Mouse (Mus musculus) layer of hippocampus, adult 9-10 months (tissue): Measurements from ENCODE around the gene Lrrc27.

Experiments
- DNase-seq: peaks from one replicate; pipeline ENCODE4 v3.0.0; 2022; ENCODE audit warnings: low spot score

Gene Lrrc27

DNA sequence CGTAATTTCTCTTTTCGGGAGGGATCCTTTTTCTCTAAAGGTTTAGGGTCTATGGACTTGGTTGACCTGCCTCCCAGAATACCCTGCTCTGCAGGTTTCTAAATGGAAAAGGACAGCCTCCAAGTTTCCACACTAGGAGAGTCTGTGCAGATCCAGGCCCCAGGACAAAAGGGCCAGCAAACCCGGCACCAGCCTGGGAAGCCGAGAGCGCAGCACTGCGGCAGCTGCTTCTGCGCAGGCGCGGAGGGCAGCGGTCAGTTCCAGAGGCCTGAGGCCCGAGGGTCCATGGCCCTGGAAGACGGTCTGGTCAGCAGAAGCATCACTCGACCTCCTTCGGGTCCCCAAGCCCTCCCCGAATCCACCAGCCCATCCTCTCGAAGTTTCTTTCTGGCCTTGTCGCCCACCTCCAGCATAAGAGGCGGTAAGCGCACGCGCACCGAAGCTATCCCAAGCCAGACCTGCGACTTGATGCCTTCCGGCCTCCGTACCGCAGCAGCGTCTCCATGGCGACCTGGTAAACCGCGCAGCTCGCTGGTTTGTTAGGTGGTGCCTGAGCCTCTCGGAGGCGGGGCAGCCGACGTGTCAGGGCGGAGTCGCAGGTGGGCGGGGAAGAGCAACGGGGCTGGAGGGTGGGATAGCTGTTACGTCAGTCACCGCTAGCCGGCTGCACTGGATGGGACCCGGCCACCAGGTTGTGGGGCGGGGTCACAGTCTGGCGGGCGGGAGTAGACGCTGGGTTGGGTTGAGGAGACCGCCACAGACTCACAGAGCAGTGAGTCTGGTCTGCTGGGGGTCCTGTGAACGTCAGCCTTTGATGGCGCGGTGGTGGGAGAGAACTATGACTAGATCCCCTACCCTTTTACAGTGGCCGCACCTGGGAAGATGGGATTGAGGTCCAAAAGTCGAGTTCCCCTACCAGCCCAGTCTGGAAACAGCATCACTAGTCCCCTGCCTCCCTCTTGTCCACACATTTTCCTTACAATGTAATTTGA is at the start of gene Lrrc27, which contains the start of gene Stk32c:
Gene Lrrc27 (plus strand): TSS at position 235 of the 992 bp plus-strand sequence.
Gene Stk32c (minus strand): TSS at position 554 of the 992 bp plus-strand sequence.
- peak; percentile 95 for DNase-seq

DNA sequence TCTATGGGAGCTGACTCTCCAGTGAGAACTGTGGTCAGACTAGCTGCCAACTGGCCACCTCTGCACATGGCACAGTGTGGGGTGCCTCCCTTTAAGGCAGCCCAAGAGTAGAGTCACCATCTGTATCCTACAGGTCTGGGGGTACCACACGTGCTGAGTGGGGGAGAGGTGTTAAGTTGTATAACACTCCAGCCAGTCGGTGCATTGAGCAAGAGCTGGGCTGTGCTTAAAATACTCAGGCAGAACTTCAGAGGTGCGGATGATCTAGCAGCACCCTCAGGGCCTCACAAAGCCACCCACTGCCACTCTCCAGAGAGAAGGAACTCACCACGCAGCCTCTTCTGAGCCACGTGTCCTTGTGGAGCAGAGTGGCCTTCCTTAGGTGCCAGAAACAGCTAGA is 48.4 kb upstream of the Lrrc27 start:
- no peak for DNase-seq

DNA sequence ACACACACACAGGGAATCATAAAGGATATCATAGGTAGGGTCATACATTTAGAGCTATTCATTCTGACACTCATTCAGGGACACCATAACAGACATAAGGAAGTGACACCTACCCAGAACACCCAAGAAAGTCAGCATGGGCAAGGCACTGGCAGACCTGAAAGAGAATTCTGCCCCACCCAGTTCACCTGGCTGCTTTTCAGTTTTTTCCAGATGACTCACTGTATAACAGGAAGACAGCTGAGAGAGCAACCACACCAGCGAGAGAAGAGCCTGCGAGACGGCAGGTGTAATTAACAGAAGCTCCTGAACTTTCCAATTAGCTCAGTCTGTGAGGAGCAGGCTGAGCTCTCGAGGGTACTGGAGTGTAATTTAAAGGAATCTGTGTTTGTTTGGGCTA is 43.6 kb upstream of the Lrrc27 start:
- no peak for DNase-seq

DNA sequence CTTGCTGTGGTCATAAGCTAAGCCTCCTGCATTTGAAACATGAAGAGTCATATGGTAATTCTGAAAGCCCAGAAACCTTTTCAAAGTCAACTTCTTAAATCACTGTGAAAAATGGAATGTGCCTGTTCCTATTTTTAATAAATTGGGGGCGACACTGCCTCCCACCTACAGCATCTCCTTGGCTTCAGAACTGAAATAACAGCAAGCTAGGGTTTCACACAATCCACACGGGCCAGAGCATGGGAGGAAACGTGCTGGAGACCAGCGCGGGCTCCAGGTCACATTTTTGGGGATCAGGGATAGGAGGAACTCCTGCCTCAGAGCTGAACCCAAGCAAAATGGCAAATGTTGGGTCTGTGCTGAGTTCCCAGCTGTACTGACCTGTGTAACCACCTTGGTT is 33.5 kb upstream of the Lrrc27 start:
- DNase-seq, result no peak

DNA sequence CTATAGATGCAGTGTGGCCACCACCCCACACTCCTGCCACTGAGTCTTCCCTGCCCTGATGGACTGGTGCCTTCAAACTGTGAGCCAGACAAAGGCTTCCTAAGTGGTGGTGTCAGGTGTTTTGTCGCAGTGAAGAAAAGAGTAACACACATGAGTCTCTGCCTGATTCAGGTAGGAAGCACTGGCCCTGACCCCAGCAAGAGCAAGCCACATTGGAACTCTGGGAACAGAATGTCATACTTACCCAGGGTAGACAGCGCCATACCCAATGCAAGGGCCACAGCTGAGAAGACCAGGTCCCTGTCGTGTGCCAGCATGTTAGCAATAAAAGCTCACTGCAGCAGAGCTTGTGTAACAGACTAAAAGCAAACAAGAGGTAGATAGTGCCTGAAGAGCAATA is 32.7 kb upstream of the Lrrc27 start:
- no peak for DNase-seq

DNA sequence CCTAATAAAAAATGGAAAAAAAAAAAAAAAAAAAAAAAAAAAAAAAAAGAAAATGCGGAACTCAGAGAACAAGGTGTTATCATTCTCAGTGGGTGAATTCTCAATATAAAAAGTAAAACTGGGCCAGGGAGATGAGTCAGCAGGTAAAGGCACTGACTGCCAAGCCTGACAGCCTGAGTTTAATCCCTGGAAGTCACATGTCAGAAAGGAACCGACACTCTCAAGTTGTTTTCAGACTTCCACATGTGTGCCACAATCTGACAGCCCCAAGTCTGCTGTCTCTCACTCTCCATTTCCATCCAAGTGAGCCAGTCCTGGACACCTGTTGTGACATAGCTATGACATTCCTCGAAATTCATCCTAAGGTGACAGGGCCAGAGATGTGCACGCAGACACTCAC is 28.4 kb upstream of the Lrrc27 start:
- DNase-seq, result no peak

DNA sequence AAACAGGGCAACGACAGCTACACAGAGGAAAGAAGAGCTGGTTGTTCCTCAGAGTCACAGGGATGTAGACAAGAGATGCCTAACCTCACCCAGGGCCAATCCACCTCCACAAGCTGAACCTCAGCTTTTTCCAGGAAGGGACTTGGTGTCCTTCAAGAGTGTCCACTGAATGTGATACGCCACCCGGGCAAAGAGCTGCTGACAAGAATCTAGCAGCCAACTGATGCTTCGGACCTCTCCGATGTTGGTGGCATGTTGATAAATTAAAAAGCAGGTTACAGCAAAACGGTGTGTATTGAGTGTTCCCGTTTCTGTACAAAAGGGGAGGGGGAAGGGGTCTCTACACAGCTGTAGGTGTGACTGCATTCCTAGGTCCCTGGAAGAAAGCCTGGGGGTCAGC is 27.9 kb upstream of the Lrrc27 start:
- DNase-seq, result no peak

DNA sequence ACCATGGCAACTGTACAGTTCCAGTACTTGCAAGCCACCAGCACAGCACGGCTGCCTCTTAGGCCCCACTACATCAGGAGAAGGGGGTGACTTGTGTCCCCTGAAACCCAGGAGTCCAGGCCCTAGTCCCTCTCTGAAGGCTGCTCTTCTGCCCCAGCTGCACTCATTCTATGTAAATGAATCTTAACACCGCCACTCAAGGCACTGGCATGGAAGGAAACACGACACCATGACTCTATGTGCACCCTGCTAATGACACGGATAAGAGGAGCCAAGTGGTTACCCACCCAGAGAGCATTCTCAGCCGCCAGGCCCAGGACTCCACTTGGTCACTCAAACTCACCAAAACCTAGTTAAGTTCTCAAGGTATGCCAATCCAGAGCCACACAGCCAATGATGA is 26.8 kb upstream of the Lrrc27 start:
- no peak for DNase-seq

DNA sequence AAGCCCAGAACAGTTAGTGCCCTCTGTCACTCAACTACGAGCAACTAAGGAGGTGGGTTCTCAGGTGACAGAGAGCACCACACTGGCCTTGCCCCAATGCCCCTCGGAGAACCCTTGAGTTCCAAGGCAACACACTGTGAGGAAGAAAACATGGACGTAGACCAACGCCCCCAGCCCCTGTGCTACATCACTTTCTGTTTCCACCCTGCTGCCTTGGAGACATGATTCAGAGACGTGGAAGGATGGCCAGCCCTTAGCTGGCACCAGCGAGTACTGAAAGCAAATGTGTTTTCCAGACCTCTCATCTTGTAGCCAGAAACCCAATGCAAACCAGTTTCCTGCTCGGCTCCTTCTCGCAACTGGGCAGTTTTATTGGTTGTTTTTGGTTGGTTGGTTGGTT is 26.4 kb upstream of the Lrrc27 start:
- DNase-seq, result no peak

DNA sequence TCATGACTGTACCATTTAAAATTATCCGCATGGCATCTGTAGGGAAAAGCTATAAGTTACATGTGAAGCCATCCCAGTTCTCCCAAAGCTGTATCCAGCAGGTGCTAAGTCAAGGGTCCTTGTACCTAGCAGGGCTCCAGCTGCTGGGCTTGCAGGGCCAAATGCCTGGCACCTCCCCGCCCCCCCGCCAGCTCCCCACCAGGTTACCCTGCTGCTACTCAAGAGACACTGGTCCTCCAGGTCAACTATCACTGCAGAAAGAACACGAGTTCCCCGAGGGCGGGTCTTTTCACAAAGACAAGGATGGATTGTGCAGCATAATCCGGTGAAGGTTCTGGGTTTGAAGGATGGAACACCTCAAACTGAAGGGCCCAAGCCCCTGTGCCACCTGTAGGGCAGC is 25.5 kb upstream of the Lrrc27 start:
- DNase-seq, result no peak

DNA sequence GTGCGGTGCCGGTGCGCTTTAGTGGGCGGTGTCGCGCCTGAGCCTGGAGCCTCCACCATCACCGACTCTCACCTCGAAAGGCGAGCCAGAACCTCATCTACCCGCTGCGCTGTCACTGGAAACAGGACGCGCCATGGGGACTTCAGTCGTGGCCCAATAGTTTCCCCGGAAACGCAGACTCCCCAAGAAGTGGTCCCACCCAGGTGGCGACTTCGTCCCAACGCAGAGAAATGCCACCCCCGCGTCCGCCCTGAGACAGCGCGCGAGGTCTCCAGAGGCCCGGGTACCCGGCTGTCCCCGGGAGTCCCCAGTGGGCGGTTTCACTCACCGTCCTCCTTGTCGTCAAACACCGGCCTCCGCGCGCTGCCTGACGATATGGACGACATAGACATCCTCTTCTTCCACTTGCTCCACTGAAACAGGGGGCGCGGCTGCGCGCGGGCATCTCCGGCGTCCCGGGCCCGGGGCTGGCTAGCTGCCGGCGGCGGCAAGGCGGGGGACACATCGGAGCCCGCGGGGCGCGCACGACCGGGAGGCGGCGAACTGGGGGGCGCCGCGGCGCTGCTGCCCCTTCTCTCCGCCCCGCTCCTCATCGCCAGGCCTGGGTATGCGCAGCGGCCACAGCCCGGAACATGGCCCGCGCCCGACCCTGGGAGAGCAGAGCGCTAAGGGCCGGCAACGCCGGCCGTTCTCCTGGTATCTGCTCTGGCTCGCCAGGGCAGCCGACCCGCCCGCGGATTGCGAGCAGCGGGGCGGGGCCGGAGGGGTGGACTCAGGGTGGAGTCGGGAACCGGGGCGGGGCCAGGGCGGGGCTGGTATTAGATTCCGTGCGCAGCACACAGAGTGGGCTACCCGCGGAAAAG is 24.8 kb upstream of the Lrrc27 start:
- DNase-seq, result no peak

DNA sequence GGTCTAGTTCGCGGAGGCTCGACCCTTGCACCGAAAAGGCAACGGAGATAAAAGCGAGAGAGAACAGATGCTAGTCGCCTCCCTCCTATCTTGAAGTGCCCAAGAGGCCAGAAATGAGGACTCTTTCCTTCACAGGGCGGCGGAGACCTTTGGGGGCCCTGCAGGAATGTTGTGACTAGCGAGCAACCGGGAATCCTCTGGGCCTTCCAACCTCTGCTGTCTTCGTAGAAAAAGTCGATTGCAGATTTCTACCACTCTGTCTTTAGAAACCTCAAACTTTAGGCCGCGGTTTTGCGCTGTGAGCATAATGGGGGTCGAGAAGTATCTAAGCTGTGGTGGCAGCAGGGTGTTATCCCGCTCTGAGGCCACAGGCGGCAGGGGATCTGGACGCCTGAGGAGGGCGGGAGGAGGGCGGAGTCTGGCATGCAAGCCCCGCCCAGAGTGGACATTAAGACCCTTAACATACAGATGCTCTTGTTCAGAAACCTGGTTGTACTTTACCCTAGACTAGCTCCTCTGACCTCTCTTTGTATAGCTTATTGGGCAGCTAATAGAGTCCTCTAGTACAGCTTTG is 24.1 kb upstream of the Lrrc27 start:
- no peak for DNase-seq

DNA sequence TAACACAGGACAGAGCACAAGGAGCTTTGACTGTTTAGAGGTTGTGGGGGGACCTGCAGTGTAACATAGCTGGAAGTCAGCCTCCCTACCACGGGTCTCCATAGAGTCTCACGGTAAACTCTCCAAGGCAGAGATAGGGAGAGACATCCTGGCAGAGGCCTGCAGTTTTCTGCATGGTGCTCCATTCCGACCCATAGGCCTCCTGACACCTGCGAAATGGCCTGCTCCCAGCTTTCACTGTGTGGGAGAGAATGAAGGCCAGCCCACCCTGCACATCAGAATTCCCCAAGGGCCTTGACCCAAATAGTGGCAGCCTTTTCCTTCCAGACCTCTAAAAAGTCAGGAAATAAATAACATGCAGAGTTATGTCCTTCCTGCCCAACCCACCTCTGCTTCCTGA is 22.2 kb upstream of the Lrrc27 start:
- no peak for DNase-seq

DNA sequence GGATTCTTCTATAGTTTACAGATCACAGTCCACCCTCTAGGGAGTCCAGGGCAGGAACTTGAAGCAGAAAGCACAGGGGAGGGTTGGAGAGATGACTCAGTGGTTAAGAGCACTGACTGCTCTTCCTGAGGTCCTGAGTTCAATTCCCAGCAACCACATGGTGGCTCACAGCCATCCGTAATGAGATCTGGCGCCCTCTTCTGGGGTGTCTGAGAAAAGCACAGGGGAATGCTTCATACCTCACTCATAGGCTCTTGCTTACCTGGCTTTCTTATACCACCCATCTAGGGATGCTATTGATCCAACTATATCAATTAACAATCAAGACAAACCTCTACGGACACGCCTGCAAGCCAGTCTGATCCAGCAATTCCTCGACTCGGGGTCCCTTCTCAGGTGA is 21.2 kb upstream of the Lrrc27 start:
- DNase-seq, result no peak

DNA sequence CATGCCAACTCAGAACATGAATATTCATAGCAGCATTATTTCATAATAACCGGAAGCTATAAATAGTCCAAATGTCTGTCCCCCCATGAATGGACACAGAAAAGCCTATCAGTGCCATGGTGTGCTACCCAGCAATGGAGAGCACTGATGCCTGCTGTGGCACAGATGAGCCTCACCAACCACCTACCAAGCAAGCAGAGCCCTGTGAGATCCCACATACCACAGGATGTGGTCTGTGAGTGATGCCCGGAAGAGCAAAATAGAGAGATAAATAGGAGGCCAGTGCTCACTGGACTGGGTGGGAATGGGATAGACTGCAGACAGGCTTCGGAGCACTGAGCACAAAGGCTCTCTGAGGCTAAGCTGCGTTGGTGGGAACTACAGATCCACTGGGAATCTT is 15.8 kb upstream of the Lrrc27 start:
- no peak for DNase-seq

DNA sequence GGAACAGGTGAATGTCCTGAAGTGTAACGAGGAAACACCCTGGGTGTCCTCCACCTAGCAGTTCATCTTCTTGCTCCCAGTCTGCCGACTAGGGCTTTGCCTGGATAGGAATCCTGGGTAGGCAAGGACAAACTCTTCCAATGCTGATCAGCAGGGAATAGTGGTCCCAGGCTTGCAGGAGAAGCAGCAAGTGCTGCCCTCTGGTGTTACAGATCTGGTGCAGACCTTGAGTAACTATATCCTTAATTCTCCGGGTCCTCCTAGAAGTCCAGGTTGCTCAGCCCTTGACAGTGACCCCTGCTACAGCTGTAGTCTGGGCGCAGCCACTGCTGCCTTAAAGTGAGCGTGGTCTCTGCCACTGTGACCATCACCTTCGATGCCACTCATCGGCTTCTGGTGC is 12.7 kb upstream of the Lrrc27 start:
- no peak for DNase-seq

DNA sequence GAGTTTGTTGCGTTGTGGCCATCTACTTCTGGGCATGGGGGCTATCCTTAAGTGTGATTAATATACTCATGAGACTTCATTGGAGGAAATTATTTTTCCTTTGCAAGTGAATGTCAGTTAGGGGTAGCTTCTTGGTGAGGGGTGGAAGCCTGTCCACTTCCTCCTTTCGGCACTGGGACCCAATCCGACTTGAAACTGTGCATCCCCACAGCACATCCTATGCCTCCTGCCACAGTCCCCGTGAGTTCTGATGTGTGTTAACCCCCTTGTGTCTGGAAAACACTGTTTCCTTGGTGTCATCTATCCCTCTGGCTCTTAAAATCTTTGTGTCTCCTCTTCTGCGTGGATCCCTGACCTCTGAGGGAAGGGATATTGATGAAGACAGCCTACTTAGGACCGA is 11.6 kb upstream of the Lrrc27 start:
- no peak for DNase-seq

DNA sequence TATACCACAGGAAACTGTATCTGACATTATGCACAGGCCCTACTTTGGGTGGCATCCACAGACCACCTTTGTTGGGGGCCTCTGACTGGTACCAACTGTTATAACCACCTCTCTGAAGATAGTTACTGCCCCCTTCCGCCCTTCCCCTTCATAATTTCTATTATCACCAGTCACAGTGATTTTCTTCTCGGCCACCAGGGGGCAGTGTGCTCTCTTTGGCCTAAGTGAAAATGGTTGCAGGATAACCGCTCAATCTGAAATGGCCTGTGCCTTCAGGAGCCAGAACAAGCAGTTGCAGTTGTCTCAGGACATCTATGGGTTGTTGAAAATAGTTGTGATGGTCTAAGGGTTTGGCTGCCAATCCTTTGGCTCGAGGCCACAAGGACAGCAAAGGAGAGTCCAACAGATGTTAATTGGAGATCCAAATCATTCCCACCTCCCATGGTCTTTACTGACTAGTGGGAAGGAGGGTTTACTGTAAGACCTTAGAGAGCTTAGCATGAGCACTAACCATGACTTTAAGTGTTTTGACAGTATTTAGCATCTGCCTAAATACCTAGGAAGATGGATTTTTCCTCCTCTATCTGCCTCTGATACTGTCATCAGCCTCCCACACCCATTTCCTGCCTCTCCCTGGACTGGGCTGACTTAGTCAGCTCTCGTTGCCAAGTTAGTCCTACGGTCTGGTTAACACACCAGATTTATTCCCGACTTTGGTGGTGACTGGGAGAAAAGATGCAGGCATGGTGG is 4.6 kb upstream of the Lrrc27 start:
- DNase-seq, result no peak

DNA sequence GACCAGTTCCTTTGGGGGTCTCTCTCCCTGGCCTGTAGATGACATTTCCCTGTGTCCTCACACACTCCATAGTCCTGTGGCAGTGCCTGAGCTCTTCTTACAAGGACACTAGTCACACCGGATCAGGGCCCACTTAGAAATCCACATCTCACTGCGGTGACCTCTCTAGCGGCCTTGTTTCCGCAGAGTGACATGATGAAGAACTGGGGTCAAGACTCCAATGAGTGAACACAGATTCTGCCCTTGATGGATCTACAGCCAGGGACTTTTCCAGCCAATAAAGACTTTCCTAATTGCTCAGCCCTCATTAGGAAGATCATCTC is 4.1 kb upstream of the Lrrc27 start:
- no peak for DNase-seq

DNA sequence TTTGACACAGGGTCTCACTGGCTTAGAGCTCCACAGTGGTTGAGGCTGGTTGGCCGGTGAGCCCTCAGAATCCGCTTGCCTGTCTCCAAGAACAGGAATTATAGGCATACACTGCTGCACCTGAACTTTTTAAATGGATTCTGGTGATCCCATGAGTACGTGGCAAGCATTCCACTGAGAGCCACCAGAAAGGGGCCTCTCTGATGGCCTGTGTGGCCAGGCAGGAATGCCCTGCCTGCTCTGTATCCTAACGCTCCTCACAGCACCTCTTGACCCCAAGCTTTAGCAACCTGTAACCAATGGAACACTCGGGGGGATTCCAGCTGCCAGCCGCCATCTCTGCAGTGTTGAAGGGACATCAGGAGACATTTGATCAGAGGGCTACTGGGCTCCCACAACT is 1.0 kb upstream of the Lrrc27 start:
- DNase-seq, result no peak

DNA sequence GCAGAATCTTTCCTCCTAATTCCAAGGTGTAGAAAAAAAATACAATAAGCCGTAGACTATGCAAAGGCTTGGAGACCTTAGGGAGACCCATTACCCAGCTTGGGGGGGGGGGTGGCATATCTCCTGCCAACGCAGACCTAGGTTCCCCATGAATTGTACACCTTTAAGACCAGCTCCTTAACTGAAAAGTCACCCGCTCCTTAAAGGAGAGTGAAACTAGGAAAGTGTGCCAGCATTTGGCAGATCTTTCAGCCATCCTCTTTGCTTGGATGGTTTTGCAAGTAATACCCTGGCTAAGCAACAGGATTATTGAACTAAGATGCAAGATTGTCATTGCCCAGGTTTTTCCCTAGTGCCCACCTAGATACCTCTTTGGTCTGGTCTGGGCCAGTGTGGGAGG is 963 bp downstream of the Lrrc27 start:
- no peak for DNase-seq

DNA sequence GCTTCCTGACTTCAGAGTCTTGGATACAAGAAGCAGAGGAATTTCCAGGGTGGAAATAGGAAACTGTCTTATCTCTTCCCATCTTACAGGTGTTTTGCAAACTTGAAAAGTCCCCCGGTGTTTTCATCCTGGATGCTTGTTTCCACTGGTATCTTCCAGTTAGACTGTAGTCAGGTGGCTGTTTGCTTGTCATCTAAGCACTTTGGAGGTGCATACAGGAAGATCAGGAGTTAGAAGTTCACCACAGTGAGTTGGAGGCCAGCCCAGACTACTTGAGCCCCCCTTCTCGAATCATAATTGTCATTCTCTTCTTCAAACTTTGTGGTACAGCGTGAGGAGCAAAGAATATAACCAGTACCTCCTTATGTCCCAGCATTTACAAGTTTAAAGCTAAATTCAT is 1.4 kb downstream of the Lrrc27 start:
- no peak for DNase-seq
